Mouse (Mus musculus): ENCODE data around the gene Klk1. TPM values are rescaled to one million over a fixed set of nuclear protein-coding genes. Genes with fewer than 3 reads are reported as not detected.

The Klk1 gene
- polyA plus RNA-seq, 1 experiment from 2014 or later = 0.25 TPM

- H3K4me1 ChIP-seq (ENCODE audit: control insufficient read depth, insufficient read depth, low read length) = 0 out of 2 replicates have a peak, but pooled peaks cover 3% of the 10 kb centered on the region
- peak overlapping the region; percentile 16; the same call in 1 of the 2 replicates for H3K4me3 ChIP-seq (ENCODE audit: low read length)
- H3K27ac ChIP-seq (ENCODE audit: low read length) = no peak overlapping the region
- ATAC-seq (replicated peaks; ENCODE audit: extremely low read depth, insufficient read depth, low FRiP score) = peak; percentile 38; the same call in 1 of the 2 replicates
- no peaks in the 10 kb centered on the region for H3K9me3 ChIP-seq (replicated peaks; ENCODE audit: control insufficient read depth, low read length)
- H3K27me3 ChIP-seq (ENCODE audit: control insufficient read depth, insufficient read depth, low read length) = peaks cover 23% of the 10 kb centered on the region
- H3K4me2 ChIP-seq (ENCODE audit: low read depth, low read length) = peak overlapping the region; percentile 46
- WGBS = 4% methylated on average over 34 of the region's 34 CpGs
- H3K36me3 ChIP-seq (ENCODE audit: control insufficient read depth, insufficient read depth) = no peaks in the 10 kb centered on the region
- no peak overlapping the region for H3K9ac ChIP-seq (ENCODE audit: low read length)
Observed at GRCm38 (mm10) chr7:44262791-44263643, 37.9 kb downstream of the Klk1 start.

GRCm38 (mm10) chr7:44268117-44268516 is 43.0 kb downstream of the Klk1 start:
- Histone ChIP-seq H3K27me3 (ENCODE audit: control insufficient read depth, insufficient read depth, low read length) (peaks cover 20% of the 10 kb centered on the region), H3K27ac (ENCODE audit: low read length) (no peak overlapping the region), H3K36me3 (ENCODE audit: control insufficient read depth, insufficient read depth) (no peaks in the 10 kb centered on the region), H3K9ac (ENCODE audit: low read length) (no peak overlapping the region), H3K9me3 (replicated peaks; ENCODE audit: control insufficient read depth, low read length) (no peaks in the 10 kb centered on the region; the same call in 1 of the 2 replicates), H3K4me1 (ENCODE audit: control insufficient read depth, insufficient read depth, low read length) (0 out of 2 replicates have a peak, but pooled peaks cover under 1% of the 10 kb centered on the region), H3K4me2 (ENCODE audit: low read depth, low read length) (no peak overlapping the region), H3K4me3 (ENCODE audit: low read length) (no peak overlapping the region)
- WGBS = 73% methylated on average over 11 of the region's 11 CpGs
- no peak for ATAC-seq (replicated peaks; ENCODE audit: extremely low read depth, insufficient read depth, low FRiP score)

GRCm38 (mm10) chr7:44269397-44269796 is 44.2 kb downstream of the Klk1 start:
- H3K27me3 ChIP-seq (ENCODE audit: control insufficient read depth, insufficient read depth, low read length) = peaks cover 21% of the 10 kb centered on the region
- no peaks in the 10 kb centered on the region; the same call in 1 of the 2 replicates for H3K9me3 ChIP-seq (replicated peaks; ENCODE audit: control insufficient read depth, low read length)
- no peak overlapping the region for H3K27ac ChIP-seq (ENCODE audit: low read length)
- no peak for ATAC-seq (replicated peaks; ENCODE audit: extremely low read depth, insufficient read depth, low FRiP score)
- 73% methylated on average over 2 of the region's 2 CpGs for WGBS
- H3K36me3 ChIP-seq (ENCODE audit: control insufficient read depth, insufficient read depth) = no peaks in the 10 kb centered on the region
- H3K4me2 ChIP-seq (ENCODE audit: low read depth, low read length) = no peak overlapping the region
- no peak overlapping the region for H3K4me3 ChIP-seq (ENCODE audit: low read length)
- H3K4me1 ChIP-seq (ENCODE audit: control insufficient read depth, insufficient read depth, low read length) = no peaks in the 10 kb centered on the region
- H3K9ac ChIP-seq (ENCODE audit: low read length) = no peak overlapping the region

DNA sequence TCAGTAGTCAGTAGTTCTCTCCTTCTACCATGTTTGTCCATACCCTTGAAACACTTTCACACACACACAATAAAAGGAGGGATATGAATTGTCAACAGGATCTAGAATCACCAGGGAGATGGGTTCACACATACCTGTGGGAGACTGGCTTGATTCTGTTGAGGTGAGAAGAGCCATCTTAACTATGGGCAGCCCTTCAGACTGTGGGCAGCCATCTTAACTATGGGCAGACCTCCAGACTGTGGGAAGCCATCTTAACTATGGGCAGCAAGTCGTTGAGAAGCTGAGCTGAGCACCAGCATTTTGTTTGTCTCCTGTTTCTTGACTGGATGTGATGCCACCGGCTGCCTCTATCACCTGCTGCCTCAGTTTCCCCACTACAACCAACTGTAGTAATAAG is 46.1 kb downstream of the Klk1 start:
- no peaks in the 10 kb centered on the region; the same call in 1 of the 2 replicates for H3K9me3 ChIP-seq (replicated peaks; ENCODE audit: control insufficient read depth, low read length)
- no peak overlapping the region for H3K27ac ChIP-seq (ENCODE audit: low read length)
- no peak for ATAC-seq (replicated peaks; ENCODE audit: extremely low read depth, insufficient read depth, low FRiP score)
- peaks cover 21% of the 10 kb centered on the region for H3K27me3 ChIP-seq (ENCODE audit: control insufficient read depth, insufficient read depth, low read length)
- no peaks in the 10 kb centered on the region for H3K36me3 ChIP-seq (ENCODE audit: control insufficient read depth, insufficient read depth)
- H3K4me1 ChIP-seq (ENCODE audit: control insufficient read depth, insufficient read depth, low read length) = no peaks in the 10 kb centered on the region
- H3K4me3 ChIP-seq (ENCODE audit: low read length) = no peak overlapping the region
- no peak overlapping the region for H3K4me2 ChIP-seq (ENCODE audit: low read depth, low read length)
- WGBS = 65% methylated on average over 2 of the region's 2 CpGs
- H3K9ac ChIP-seq (ENCODE audit: low read length) = no peak overlapping the region

GRCm38 (mm10) chr7:44272546-44272945 is 47.4 kb downstream of the Klk1 start:
- H3K4me1 ChIP-seq (ENCODE audit: control insufficient read depth, insufficient read depth, low read length) = no peaks in the 10 kb centered on the region
- no peak overlapping the region for H3K27ac ChIP-seq (ENCODE audit: low read length)
- 77% methylated on average over 7 of the region's 7 CpGs for WGBS
- peaks cover 21% of the 10 kb centered on the region for H3K27me3 ChIP-seq (ENCODE audit: control insufficient read depth, insufficient read depth, low read length)
- H3K4me3 ChIP-seq (ENCODE audit: low read length) = no peak overlapping the region
- no peak overlapping the region for H3K4me2 ChIP-seq (ENCODE audit: low read depth, low read length)
- no peaks in the 10 kb centered on the region for H3K36me3 ChIP-seq (ENCODE audit: control insufficient read depth, insufficient read depth)
- H3K9me3 ChIP-seq (replicated peaks; ENCODE audit: control insufficient read depth, low read length) = no peaks in the 10 kb centered on the region; the same call in 1 of the 2 replicates
- no peak overlapping the region for H3K9ac ChIP-seq (ENCODE audit: low read length)
- no peak for ATAC-seq (replicated peaks; ENCODE audit: extremely low read depth, insufficient read depth, low FRiP score)

- H3K4me3 ChIP-seq (ENCODE audit: low read length) = no peak overlapping the region
- ATAC-seq (replicated peaks; ENCODE audit: extremely low read depth, insufficient read depth, low FRiP score) = no peak
- WGBS = 67% methylated on average over 7 of the region's 7 CpGs
- no peak overlapping the region for H3K4me2 ChIP-seq (ENCODE audit: low read depth, low read length)
- H3K27me3 ChIP-seq (ENCODE audit: control insufficient read depth, insufficient read depth, low read length) = peaks cover 19% of the 10 kb centered on the region
- no peak overlapping the region for H3K9ac ChIP-seq (ENCODE audit: low read length)
- no peak overlapping the region for H3K27ac ChIP-seq (ENCODE audit: low read length)
- H3K4me1 ChIP-seq (ENCODE audit: control insufficient read depth, insufficient read depth, low read length) = no peaks in the 10 kb centered on the region
- H3K9me3 ChIP-seq (replicated peaks; ENCODE audit: control insufficient read depth, low read length) = no peaks in the 10 kb centered on the region; the same call in none of the 2 replicates
- no peaks in the 10 kb centered on the region for H3K36me3 ChIP-seq (ENCODE audit: control insufficient read depth, insufficient read depth)
Observed at GRCm38 (mm10) chr7:44273446-44273845, 48.3 kb downstream of the Klk1 start.

DNA sequence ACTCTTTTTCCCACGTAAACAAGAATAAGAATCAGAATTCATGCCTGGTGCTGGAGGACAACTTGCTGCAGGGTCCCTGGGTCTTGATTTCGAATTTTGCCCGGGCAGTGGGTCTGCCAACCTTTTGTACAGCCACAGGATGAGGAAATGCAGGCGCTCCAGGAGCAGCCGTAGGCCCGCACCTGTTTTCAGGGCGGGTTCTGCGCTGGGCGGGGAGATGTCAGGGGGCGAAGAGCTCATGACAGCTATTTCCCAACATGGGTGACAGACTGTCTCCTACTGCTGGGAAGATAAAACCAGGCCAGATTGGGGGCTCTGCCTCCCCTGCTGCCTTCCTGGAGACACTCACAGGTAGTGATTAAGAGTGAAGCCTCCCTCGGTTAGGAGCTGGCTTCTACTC is 48.9 kb downstream of the Klk1 start:
- H3K4me1 ChIP-seq (ENCODE audit: control insufficient read depth, insufficient read depth, low read length) = no peaks in the 10 kb centered on the region
- no peaks in the 10 kb centered on the region for H3K36me3 ChIP-seq (ENCODE audit: control insufficient read depth, insufficient read depth)
- H3K27ac ChIP-seq (ENCODE audit: low read length) = no peak overlapping the region
- H3K9me3 ChIP-seq (replicated peaks; ENCODE audit: control insufficient read depth, low read length) = no peaks in the 10 kb centered on the region; the same call in none of the 2 replicates
- no peak overlapping the region for H3K4me2 ChIP-seq (ENCODE audit: low read depth, low read length)
- no peak overlapping the region for H3K4me3 ChIP-seq (ENCODE audit: low read length)
- WGBS = 26% methylated on average over 11 of the region's 11 CpGs
- H3K9ac ChIP-seq (ENCODE audit: low read length) = no peak overlapping the region
- no peak for ATAC-seq (replicated peaks; ENCODE audit: extremely low read depth, insufficient read depth, low FRiP score)
- peaks cover 19% of the 10 kb centered on the region for H3K27me3 ChIP-seq (ENCODE audit: control insufficient read depth, insufficient read depth, low read length)

DNA sequence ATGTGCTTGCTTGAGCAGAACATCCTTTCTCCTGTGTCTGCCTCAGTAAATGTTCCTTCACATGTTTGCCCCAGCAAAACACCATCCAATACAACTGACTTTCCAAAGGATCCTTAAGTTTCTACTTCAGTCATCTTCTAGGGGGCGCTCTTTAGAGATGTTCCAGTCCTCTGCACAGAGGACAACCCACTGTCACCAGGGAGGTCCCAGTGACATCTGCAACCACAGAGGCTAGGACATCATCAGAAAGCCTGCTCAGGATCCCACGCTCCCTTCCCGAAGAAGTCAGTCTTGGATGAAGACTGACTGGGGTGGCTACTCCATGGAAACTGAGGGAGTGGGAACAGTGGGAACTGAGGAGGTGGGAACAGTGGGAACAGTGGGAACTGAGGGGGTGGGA is 50.4 kb downstream of the Klk1 start:
- no peaks in the 10 kb centered on the region for H3K36me3 ChIP-seq (ENCODE audit: control insufficient read depth, insufficient read depth)
- no peaks in the 10 kb centered on the region for H3K4me1 ChIP-seq (ENCODE audit: control insufficient read depth, insufficient read depth, low read length)
- no peak overlapping the region for H3K27ac ChIP-seq (ENCODE audit: low read length)
- peaks cover 19% of the 10 kb centered on the region for H3K27me3 ChIP-seq (ENCODE audit: control insufficient read depth, insufficient read depth, low read length)
- no peak for ATAC-seq (replicated peaks; ENCODE audit: extremely low read depth, insufficient read depth, low FRiP score)
- no peak overlapping the region for H3K4me3 ChIP-seq (ENCODE audit: low read length)
- H3K4me2 ChIP-seq (ENCODE audit: low read depth, low read length) = no peak overlapping the region
- 75% methylated on average over 3 of the region's 3 CpGs for WGBS
- H3K9ac ChIP-seq (ENCODE audit: low read length) = no peak overlapping the region
- no peaks in the 10 kb centered on the region; the same call in none of the 2 replicates for H3K9me3 ChIP-seq (replicated peaks; ENCODE audit: control insufficient read depth, low read length)
